Mouse (Mus musculus): ENCODE data around the gene Hyal3. TPM values are rescaled to one million over a fixed set of nuclear protein-coding genes. Genes with fewer than 3 reads are reported as not detected.

Gene Hyal3
- polyA plus RNA-seq, 1 experiment from 2014 or later = 0.39 TPM

GRCm38 (mm10) chr9:107633661-107634405 lies 53.2 kb downstream of the Hyal3 start:
- ATAC-seq (ENCODE audit: low FRiP score) (no peak), DNase-seq (ENCODE audit: low spot score) (peak; percentile 55)
- 0% methylated on average over 15 of the region's 15 CpGs for WGBS
- no peaks in the 10 kb centered on the region for H3K27me3 ChIP-seq (ENCODE audit: control insufficient read depth, insufficient read depth, low read length)
- peaks cover 38% of the 10 kb centered on the region for H3K4me1 ChIP-seq (replicated peaks; ENCODE audit: control insufficient read depth, insufficient read depth, low read length)
- peak overlapping the region; percentile 87 for H3K4me2 ChIP-seq (replicated peaks; ENCODE audit: low read depth, low read length)
- peak overlapping the region; percentile 94 for H3K9ac ChIP-seq (ENCODE audit: low read depth, low read length)
- no peaks in the 10 kb centered on the region for H3K36me3 ChIP-seq (ENCODE audit: control insufficient read depth, insufficient read depth, low read length)
- H3K9me3 ChIP-seq (ENCODE audit: control insufficient read depth, low read length) = no peaks in the 10 kb centered on the region
- H3K4me3 ChIP-seq (ENCODE audit: low read depth, low read length) = peak overlapping the region; percentile 91
- H3K27ac ChIP-seq (ENCODE audit: low read depth, low read length) = peak overlapping the region; percentile 99

- ATAC-seq (ENCODE audit: low FRiP score) = no peak
- H3K4me1 ChIP-seq (replicated peaks; ENCODE audit: control insufficient read depth, insufficient read depth, low read length) = peaks cover 30% of the 10 kb centered on the region
- peak overlapping the region; percentile 99 for H3K27ac ChIP-seq (ENCODE audit: low read depth, low read length)
- no peaks in the 10 kb centered on the region for H3K27me3 ChIP-seq (ENCODE audit: control insufficient read depth, insufficient read depth, low read length)
- WGBS = under 1% methylated on average over 35 of the region's 35 CpGs
- no peaks in the 10 kb centered on the region for H3K36me3 ChIP-seq (ENCODE audit: control insufficient read depth, insufficient read depth, low read length)
- DNase-seq (ENCODE audit: low spot score) = peak; percentile 47
- no peaks in the 10 kb centered on the region for H3K9me3 ChIP-seq (ENCODE audit: control insufficient read depth, low read length)
- H3K4me3 ChIP-seq (ENCODE audit: low read depth, low read length) = peak overlapping the region; percentile 91
- H3K4me2 ChIP-seq (replicated peaks; ENCODE audit: low read depth, low read length) = peak overlapping the region; percentile 87
- H3K9ac ChIP-seq (ENCODE audit: low read depth, low read length) = peak overlapping the region; percentile 94
Observed at GRCm38 (mm10) chr9:107634406-107635278, 54.0 kb downstream of the Hyal3 start.

- Histone ChIP-seq H3K4me3 (ENCODE audit: low read depth, low read length) (peak within 1 kb of the TSS; percentile 91), H3K36me3 (ENCODE audit: control insufficient read depth, insufficient read depth, low read length) (no peaks in the 10 kb centered on the region), H3K27ac (ENCODE audit: low read depth, low read length) (peak within 1 kb of the TSS; percentile 99), H3K9me3 (ENCODE audit: control insufficient read depth, low read length) (no peaks in the 10 kb centered on the region), H3K4me2 (replicated peaks; ENCODE audit: low read depth, low read length) (peak within 1 kb of the TSS; percentile 87), H3K27me3 (ENCODE audit: control insufficient read depth, insufficient read depth, low read length) (no peaks in the 10 kb centered on the region), H3K4me1 (replicated peaks; ENCODE audit: control insufficient read depth, insufficient read depth, low read length) (peaks cover 22% of the 10 kb centered on the region), H3K9ac (ENCODE audit: low read depth, low read length) (peak within 1 kb of the TSS; percentile 94)
- 2% methylated on average over 38 of the region's 38 CpGs for WGBS
- ATAC-seq (ENCODE audit: low FRiP score) (peak; percentile 89), DNase-seq (ENCODE audit: low spot score) (peak; percentile 95)
Observed at GRCm38 (mm10) chr9:107635279-107636028, 54.8 kb downstream of the Hyal3 start, which contains the start of gene Gnai2. Gnai2 (minus strand) TSS chr9:107635367.

Other genes with a start within 250 kb of the Hyal3 start
- 9.7 and 10.8 TPM in 2 replicates for gene Hemk1, start 242.5 kb upstream of the Hyal3 start, polyA plus RNA-seq (2014; fragmentation: Nextera tagmentation; extraction: Ambion mirVana)
- 1.6 and 1.9 TPM in 2 replicates for gene 6430571L13Rik, start 240.2 kb upstream of the Hyal3 start, polyA plus RNA-seq (2014; fragmentation: Nextera tagmentation; extraction: Ambion mirVana)
- gene Cacna2d2, start 181.2 kb upstream of the Hyal3 start, polyA plus RNA-seq (2014; fragmentation: Nextera tagmentation; extraction: Ambion mirVana) = 2.0 and 4.2 TPM in 2 replicates
- gene Tmem115, start 46.9 kb upstream of the Hyal3 start, polyA plus RNA-seq (2014; fragmentation: Nextera tagmentation; extraction: Ambion mirVana) = 38.8 and 46.5 TPM in 2 replicates
- gene Cyb561d2, start 38.6 kb upstream of the Hyal3 start, polyA plus RNA-seq (2014; fragmentation: Nextera tagmentation; extraction: Ambion mirVana) = 19.6 and 21.2 TPM in 2 replicates
- gene Nprl2, start 38.6 kb upstream of the Hyal3 start, polyA plus RNA-seq (2014; fragmentation: Nextera tagmentation; extraction: Ambion mirVana) = 46.2 and 46.5 TPM in 2 replicates
- gene Zmynd10, start 33.5 kb upstream of the Hyal3 start, polyA plus RNA-seq (2014; fragmentation: Nextera tagmentation; extraction: Ambion mirVana) = 3.7 and 5.0 TPM in 2 replicates
- gene Rassf1, start 29.3 kb upstream of the Hyal3 start, polyA plus RNA-seq (2014; fragmentation: Nextera tagmentation; extraction: Ambion mirVana) = 39.7 and 41.2 TPM in 2 replicates
- gene Tusc2, start 17.6 kb upstream of the Hyal3 start, polyA plus RNA-seq (2014; fragmentation: Nextera tagmentation; extraction: Ambion mirVana) = 88.2 and 92.4 TPM in 2 replicates
- gene Hyal2, start 12.9 kb upstream of the Hyal3 start, polyA plus RNA-seq (2014; fragmentation: Nextera tagmentation; extraction: Ambion mirVana) = 116 and 123 TPM in 2 replicates
- 3.6 and 4.4 TPM in 2 replicates for gene Hyal1, start 3.9 kb upstream of the Hyal3 start, polyA plus RNA-seq (2014; fragmentation: Nextera tagmentation; extraction: Ambion mirVana)
- gene Naa80, start 1.9 kb upstream of the Hyal3 start, polyA plus RNA-seq (2014; fragmentation: Nextera tagmentation; extraction: Ambion mirVana) = 10.5 and 11.3 TPM in 2 replicates
- 26.9 and 27.7 TPM in 2 replicates for gene Ifrd2, start 6.8 kb downstream of the Hyal3 start, polyA plus RNA-seq (2014; fragmentation: Nextera tagmentation; extraction: Ambion mirVana)
- 1.4 and 1.6 TPM in 2 replicates for gene Sema3b, start 28.4 kb downstream of the Hyal3 start, polyA plus RNA-seq (2014; fragmentation: Nextera tagmentation; extraction: Ambion mirVana)
- gene Gnai2, start 54.5 kb downstream of the Hyal3 start, polyA plus RNA-seq (2014; fragmentation: Nextera tagmentation; extraction: Ambion mirVana) = 529 and 534 TPM in 2 replicates
- 8.0 and 9.8 TPM in 2 replicates for gene Slc38a3, start 88.7 kb downstream of the Hyal3 start, polyA plus RNA-seq (2014; fragmentation: Nextera tagmentation; extraction: Ambion mirVana)
- gene Gnat1, start 98.9 kb downstream of the Hyal3 start, polyA plus RNA-seq (2014; fragmentation: Nextera tagmentation; extraction: Ambion mirVana) = 0.84 and 1.2 TPM in 2 replicates
- 10.7 and 12.0 TPM in 2 replicates for gene Sema3f, start 129.7 kb downstream of the Hyal3 start, polyA plus RNA-seq (2014; fragmentation: Nextera tagmentation; extraction: Ambion mirVana)
- gene Rbm5, start 190.2 kb downstream of the Hyal3 start, polyA plus RNA-seq (2014; fragmentation: Nextera tagmentation; extraction: Ambion mirVana) = 198 and 241 TPM in 2 replicates